8 mouse cellular contexts compared by ENCODE assay signal in genomic region chr10:122815094-122815493, GRCm38 (mm10).
DNase-seq lines count a peak whose midpoint lies in the region; ATAC-seq and TF ChIP-seq lines count a peak whose summit lies in the region.

No protein-coding gene starts in this region.

- H3K4me1 ChIP-seq in heart, embryonic 11.5 days (ENCODE audit: control insufficient read depth, insufficient read depth, low read length) = no peaks in the 10 kb centered on the region
- peaks cover 5% of the 10 kb centered on the region for H3K4me1 ChIP-seq in forebrain, embryonic 12.5 days
- H3K4me1 ChIP-seq in hindbrain, embryonic 16.5 days (ENCODE audit: control insufficient read depth, insufficient read depth, low read depth, low read length) = peaks cover 7% of the 10 kb centered on the region
- no peaks in the 10 kb centered on the region for H3K4me1 ChIP-seq in liver, adult 2 months (ENCODE audit: control insufficient read depth, insufficient read depth, low read length)

- no peak overlapping the region for H3K9ac ChIP-seq in heart, embryonic 11.5 days (ENCODE audit: low read depth, low read length)
- H3K9ac ChIP-seq in forebrain, embryonic 12.5 days = no peak overlapping the region
- H3K9ac ChIP-seq in hindbrain, embryonic 16.5 days (ENCODE audit: low read depth, low read length) = peak overlapping the region; percentile 52
- H3K9ac ChIP-seq in liver, adult 2 months (ENCODE audit: low read depth, low read length) = no peak overlapping the region

- 56% methylated on average over 14 of the region's 14 CpGs for WGBS in heart, embryonic 11.5 days (ENCODE audit: insufficient replicate concordance)
- 61% methylated on average over 14 of the region's 14 CpGs for WGBS in forebrain, embryonic 12.5 days
- 34% methylated on average over 14 of the region's 14 CpGs for WGBS in hindbrain, embryonic 16.5 days
- 72% methylated on average over 14 of the region's 14 CpGs for WGBS in liver, adult 2 months

- no peak overlapping the region for H3K4me2 ChIP-seq in heart, embryonic 11.5 days
- no peak overlapping the region for H3K4me2 ChIP-seq in forebrain, embryonic 12.5 days
- peak overlapping the region; percentile 15; the same call in 1 of the 2 replicates for H3K4me2 ChIP-seq in hindbrain, embryonic 16.5 days (ENCODE audit: low read length)

- H3K27ac ChIP-seq in heart, embryonic 11.5 days (ENCODE audit: low read depth, low read length) = no peak overlapping the region
- H3K27ac ChIP-seq in forebrain, embryonic 12.5 days = peak overlapping the region; percentile 51; the same call in 1 of the 2 replicates
- H3K27ac ChIP-seq in hindbrain, embryonic 16.5 days (ENCODE audit: low read depth, low read length) = peak overlapping the region; percentile 17; the same call in 1 of the 2 replicates
- H3K27ac ChIP-seq in liver, adult 2 months (replicated peaks; ENCODE audit: insufficient read depth, low read depth, low read length) = no peak overlapping the region

- no peaks in the 10 kb centered on the region for H3K79me2 ChIP-seq in liver, adult 2 months (ENCODE audit: control insufficient read depth, insufficient read depth, low read length)

- no peak overlapping the region for H3K4me3 ChIP-seq in heart, embryonic 11.5 days (ENCODE audit: low read depth, low read length)
- no peak overlapping the region for H3K4me3 ChIP-seq in forebrain, embryonic 12.5 days (replicated peaks)
- H3K4me3 ChIP-seq in hindbrain, embryonic 16.5 days (ENCODE audit: low read length) = no peak overlapping the region
- H3K4me3 ChIP-seq in liver, adult 2 months (ENCODE audit: insufficient read depth, low read depth, low read length) = no peak overlapping the region

- no peaks in the 10 kb centered on the region for H3K27me3 ChIP-seq in heart, embryonic 11.5 days (ENCODE audit: control insufficient read depth, insufficient read depth, low read length)
- H3K27me3 ChIP-seq in forebrain, embryonic 12.5 days = no peaks in the 10 kb centered on the region
- no peaks in the 10 kb centered on the region for H3K27me3 ChIP-seq in hindbrain, embryonic 16.5 days (replicated peaks; ENCODE audit: control insufficient read depth, insufficient read depth, low read length)
- H3K27me3 ChIP-seq in liver, adult 2 months (ENCODE audit: control insufficient read depth, insufficient read depth, low read length) = no peaks in the 10 kb centered on the region

- H3K36me3 ChIP-seq in heart, embryonic 11.5 days (ENCODE audit: control insufficient read depth, insufficient read depth, low read length) = no peaks in the 10 kb centered on the region
- no peaks in the 10 kb centered on the region for H3K36me3 ChIP-seq in forebrain, embryonic 12.5 days (replicated peaks)
- no peaks in the 10 kb centered on the region for H3K36me3 ChIP-seq in hindbrain, embryonic 16.5 days (ENCODE audit: control insufficient read depth, insufficient read depth, low read length)
- no peaks in the 10 kb centered on the region for H3K36me3 ChIP-seq in liver, adult 2 months (ENCODE audit: control insufficient read depth, insufficient read depth, low read length)

- H3K9me3 ChIP-seq in heart, embryonic 11.5 days (replicated peaks; ENCODE audit: control insufficient read depth, low read length) = no peaks in the 10 kb centered on the region
- H3K9me3 ChIP-seq in forebrain, embryonic 12.5 days = no peaks in the 10 kb centered on the region
- no peaks in the 10 kb centered on the region for H3K9me3 ChIP-seq in hindbrain, embryonic 16.5 days (ENCODE audit: control insufficient read depth, low read length)

- peak; percentile 58 to 89 for DNase-seq in heart, adult 18-20 months
- DNase-seq in NIH3T3 (ENCODE audit: low read depth) = peak; percentile 47
- peak; percentile 11 for DNase-seq in liver, adult 2 months (ENCODE audit: extremely low read depth, low read depth, low spot score)
- DNase-seq in thymus, postnatal 4 days = peak; percentile 78

- no peak for TF ChIP-seq POLR2A in liver, adult 2 months (IDR thresholded peaks at IDR 0.05; ENCODE audit: extremely low read depth, insufficient read depth, low read length)

- no peak for ATAC-seq in heart, embryonic 11.5 days (replicated peaks; ENCODE audit: insufficient number of reproducible peaks, low FRiP score, low TSS enrichment)
- ATAC-seq in forebrain, embryonic 12.5 days (ENCODE audit: low FRiP score) = peak; percentile 66; the same call in 1 of the 2 replicates
- peak; percentile 68; the same call in 1 of the 2 replicates for ATAC-seq in hindbrain, embryonic 16.5 days
- peak; percentile 72 for ATAC-seq in monocyte, adult 5-6 weeks (replicated peaks; ENCODE audit: insufficient number of reproducible peaks, low FRiP score, low TSS enrichment, poor library complexity, severe bottlenecking)

- TF ChIP-seq CTCF in liver, adult 2 months (IDR thresholded peaks at IDR 0.05; ENCODE audit: low read depth, low read length) = no peak

Comparison
In these comparisons a context has a peak if more than half of its experiments do, and no peak if none do; other contexts are left out.
1. DNase-seq: peak in every context shown above with its lines; median percentile 78 in thymus, postnatal 4 days; 74 in heart, adult 18-20 months; 47 in NIH3T3; 11 in liver, adult 2 months.
2. H3K27ac ChIP-seq: peak in forebrain, embryonic 12.5 days (single experiment) and hindbrain, embryonic 16.5 days (single experiment); none in heart, embryonic 11.5 days (single experiment) and liver, adult 2 months (single experiment).